Mouse (Mus musculus) layer of hippocampus, adult 18-20 months (tissue): Measurements from ENCODE around the gene Tmem51. TPM values are rescaled to one million over a fixed set of nuclear protein-coding genes. Genes with fewer than 3 reads are reported as not detected.

Experiments used
- DNase-seq, 2 experiments: peaks; one replicate each; pipeline ENCODE4 v3.0.0; 2022; ENCODE audit warnings: low spot score in 2 of 2
- long read RNA-seq: library from polyadenylated mRNA; stranded (forward); transcript quantifications from one replicate; pipeline ENCODE4 v2.0.0, GENCODE M21; 2021
- total RNA-seq, 2 experiments: library from RNA; stranded (reverse); gene quantifications; 2 replicates each; pipeline ENCODE4 v1.2.3; 2021

Tmem51 gene
- total RNA-seq: 1 to 10 TPM; 3.5 to 4.5 TPM
- long read RNA-seq, transcript Tmem51-201 (3 exons, 1,875 nt): major isoform, 5 of 7 reads
- long read RNA-seq, partial matches to known transcripts: 0 of 7 reads
- long read RNA-seq, other reads (novel, unspliced or antisense): 2 of 7 reads

- DNase-seq: no peak
Observed at GRCm38 (mm10) chr4:142084131-142084899, at the start of gene Tmem51. Tmem51 (minus strand) TSS chr4:142084304.

DNA sequence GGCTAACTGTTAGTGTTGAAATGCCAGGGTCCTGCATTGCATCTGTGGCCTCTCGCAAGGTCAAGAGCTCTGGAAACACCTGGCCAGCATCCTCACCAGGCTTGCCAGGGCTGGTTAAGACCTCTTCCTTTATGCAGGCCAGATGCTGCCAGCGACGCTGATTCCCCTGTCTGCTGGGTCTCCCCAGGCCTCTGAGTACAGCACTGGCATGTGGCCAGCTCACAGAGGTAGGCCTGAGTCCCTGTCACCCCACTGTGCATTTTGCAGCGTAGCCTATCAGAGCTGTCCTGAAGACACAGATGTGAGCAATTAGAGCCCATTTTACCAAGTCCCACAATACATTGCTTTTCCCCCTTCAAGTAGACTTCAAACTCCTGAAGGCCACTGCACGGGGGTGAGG, 46.1 kb upstream of the Tmem51 start:
- no peak for DNase-seq

DNA sequence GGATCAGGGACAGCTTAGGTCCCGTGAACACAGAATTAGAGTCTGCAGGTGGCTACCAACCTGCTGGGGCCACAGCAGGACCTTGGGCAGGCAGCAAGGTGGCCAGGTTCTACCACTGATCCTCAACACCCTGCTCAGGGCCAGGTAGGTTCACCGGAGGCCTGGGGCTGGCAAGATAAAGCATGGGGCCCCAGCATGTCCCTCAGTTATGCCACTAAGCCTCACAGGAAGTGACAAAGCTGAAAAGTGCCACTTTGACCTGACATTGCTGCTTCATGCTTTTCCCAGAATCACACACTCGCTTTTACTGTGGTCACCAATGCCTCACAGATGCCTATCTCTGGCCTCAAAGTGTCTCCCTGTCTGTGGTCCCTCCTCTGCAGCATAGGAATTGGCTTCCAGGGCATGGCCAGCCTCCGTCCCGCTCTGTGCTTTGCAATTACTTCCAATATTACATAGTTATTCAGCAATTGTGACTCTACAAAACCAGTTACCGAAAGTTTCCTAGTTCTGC, 43.2 kb upstream of the Tmem51 start:
- no peak for DNase-seq

GRCm38 (mm10) chr4:142126641-142127274, 42.7 kb upstream of the Tmem51 start:
- no peak for DNase-seq

- no peak for DNase-seq
Observed at GRCm38 (mm10) chr4:142121164-142121563, 37.1 kb upstream of the Tmem51 start.

GRCm38 (mm10) chr4:142118522-142118921, 34.4 kb upstream of the Tmem51 start:
- no peak for DNase-seq

- DNase-seq: no peak
Observed at GRCm38 (mm10) chr4:142117993-142118392, 33.9 kb upstream of the Tmem51 start.

DNA sequence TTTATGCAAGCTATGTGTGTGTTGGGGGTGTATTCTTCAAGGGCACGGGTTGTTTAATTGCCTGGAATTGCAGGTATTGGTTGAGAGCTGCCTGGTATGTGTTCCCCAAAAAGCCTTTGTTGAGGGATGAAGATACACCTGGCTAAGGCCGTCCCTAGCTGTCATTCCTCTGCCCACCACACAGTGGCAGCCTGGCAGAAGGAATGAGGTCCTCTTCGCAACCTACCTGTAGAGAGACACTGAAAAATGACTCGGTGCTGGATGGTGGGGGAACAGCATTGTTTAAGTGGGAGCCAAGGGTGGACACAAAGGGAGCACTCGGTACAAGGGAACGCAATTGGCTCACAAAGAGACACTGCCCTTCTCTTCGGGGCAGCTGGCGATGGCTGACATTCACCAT, 29.2 kb upstream of the Tmem51 start:
- peak; percentile 11 to 26 for DNase-seq

GRCm38 (mm10) chr4:142103081-142103671, 19.1 kb upstream of the Tmem51 start:
- no peak for DNase-seq

DNA sequence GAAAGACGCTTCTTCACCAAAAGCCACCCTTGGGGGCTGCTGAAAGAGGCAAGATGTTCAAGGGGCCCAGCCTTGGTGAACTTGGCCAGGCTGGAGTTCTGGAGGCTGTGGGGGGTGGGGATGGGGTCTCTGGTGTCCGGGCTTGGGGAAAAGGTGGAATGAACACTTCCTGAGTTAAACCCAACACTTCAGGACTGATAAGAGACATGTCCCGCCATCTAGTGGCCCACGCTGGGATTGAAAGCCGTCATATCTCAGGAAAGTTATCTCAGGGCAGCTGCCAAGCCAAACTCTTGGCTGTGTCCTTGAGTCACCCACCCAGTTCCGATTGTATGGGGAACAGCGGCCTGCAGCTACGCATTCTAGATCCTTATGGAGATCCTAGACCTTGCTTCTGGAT, 14.2 kb upstream of the Tmem51 start:
- peak; percentile 43 to 89 for DNase-seq

GRCm38 (mm10) chr4:142097871-142098270, 13.8 kb upstream of the Tmem51 start:
- no peak for DNase-seq

DNA sequence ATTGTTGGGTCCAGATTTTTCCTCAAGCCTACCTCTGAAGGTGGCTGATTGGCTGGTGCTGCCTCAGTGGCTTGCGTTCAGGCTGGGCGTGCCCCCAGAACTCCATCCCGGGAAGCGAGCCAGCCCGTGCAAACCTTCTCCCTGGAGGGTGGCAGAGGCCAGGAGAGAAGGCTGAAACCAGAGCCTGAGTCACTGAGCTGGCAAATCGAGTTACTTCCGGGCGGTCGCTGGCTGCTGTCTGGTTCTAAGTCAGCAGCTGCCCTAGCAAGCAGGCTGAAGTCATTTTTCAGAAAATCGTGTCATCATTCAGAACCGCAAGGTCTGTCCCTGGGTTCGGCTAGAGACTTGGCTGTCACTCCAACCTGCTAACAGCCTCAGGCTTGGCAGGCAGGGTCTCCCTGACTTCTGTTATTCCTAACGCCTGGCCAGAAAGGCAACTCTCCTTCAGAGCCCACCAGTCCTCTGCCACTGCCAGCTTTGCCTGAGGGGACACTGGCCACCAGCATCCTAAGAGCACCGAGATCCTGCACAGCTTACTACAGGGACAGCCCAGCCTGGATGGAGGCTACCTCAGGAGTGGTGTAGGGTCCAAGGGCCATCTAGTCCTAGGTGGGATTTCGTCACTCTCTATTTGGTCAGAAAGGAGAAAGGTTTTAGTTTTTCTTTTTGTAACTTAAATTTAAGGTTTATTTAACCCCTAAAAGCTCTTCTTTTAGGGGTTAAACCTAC, 11.6 kb upstream of the Tmem51 start:
- no peak for DNase-seq

GRCm38 (mm10) chr4:142094386-142094785, 10.3 kb upstream of the Tmem51 start:
- DNase-seq: no peak

- no peak for DNase-seq
Observed at GRCm38 (mm10) chr4:142091100-142091499, 7.0 kb upstream of the Tmem51 start.

DNA sequence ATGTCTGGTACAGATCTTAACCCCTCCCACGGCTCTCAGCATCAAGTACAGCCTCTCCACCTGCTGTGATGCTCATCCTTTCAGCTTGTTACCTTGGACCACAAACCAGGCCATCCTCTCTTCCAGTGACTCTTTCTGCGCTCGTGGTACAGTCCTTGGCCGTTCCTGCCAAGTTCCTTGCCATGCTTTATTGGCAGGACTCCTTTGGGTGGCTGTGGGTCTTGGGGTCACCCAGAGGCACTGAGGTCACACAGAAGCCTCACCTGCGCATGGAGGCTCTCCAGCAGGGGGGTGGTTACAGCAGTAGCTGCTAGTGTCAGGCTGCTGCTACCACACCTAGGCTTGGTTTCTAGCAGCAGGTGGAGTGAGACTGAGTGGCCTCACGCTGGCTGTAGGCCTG, 5.9 kb upstream of the Tmem51 start:
- DNase-seq: no peak

GRCm38 (mm10) chr4:142088836-142089235, 4.7 kb upstream of the Tmem51 start:
- DNase-seq: no peak

GRCm38 (mm10) chr4:142088409-142088808, 4.3 kb upstream of the Tmem51 start:
- no peak for DNase-seq

DNA sequence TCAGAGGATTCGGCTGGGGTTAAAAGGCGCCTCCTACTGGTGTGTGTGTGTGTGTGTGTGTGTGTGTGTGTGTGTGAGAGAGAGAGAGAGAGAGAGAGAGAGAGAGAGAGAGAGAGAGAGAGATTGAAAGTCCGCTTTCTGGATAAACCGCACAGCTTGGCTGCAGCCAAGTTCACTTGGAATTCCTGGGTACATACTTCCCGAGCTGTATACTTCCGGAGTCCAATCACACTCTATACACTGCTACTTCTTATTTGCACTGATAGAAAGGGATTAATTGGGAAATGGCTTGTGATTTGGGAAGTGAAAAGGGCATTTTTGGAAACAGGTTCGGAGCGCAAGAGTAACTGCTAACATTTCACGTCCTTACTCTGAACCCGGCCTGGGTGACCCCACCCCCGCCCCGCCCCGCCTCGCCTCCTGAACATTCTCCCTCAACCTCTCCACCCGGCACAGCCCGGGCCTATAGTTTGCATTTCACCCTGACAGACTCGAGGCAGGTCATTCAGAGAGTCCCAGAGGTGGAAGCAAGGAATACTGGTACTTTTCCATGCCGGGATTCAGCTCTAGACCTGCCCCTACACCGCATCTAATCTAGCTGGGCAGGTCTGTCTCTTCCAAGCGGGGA, 946 bp upstream of the Tmem51 start:
- no peak for DNase-seq

DNA sequence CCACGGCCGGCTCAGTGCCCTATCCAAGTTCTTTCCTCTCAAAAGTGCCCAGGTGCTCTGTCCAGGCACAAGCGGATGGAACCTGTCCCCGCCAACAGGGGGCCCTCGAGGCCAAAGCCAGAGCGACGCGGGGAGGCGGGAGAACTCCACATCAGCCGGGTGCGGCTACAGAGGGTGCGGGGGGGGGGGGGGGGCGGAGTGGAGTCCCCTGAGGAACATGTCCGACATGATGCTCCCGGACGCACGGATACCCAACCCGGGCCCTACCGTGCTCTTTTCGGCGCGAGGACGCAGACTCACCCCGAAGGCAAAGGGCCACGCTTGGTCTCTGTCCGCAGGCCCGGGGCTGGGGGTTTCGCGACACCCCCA, 358 bp downstream of the Tmem51 start:
- peak in 1 of 2 experiments; percentile 30 for DNase-seq

- DNase-seq: no peak
Observed at GRCm38 (mm10) chr4:142083193-142083592, 911 bp downstream of the Tmem51 start.

DNA sequence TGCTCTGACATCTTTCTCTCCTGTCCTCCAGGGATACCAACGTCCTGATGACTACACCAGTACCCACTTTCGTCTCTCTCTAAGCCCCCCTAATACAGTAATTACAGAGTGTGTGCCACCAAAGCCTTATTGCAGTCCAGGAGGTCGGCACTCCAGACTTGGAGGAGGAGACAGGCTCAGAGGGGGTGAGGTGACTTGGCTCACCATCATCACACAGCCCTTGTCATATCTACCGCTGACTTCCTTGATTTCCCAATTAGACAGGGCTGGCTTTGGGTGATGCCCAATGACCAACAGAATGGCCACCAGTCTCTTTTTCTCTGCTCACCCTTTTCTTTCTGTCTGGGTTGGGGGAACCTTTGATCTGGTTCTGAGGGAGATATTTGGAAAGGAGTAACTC, 1.4 kb downstream of the Tmem51 start:
- no peak for DNase-seq
